Mouse (Mus musculus) leukemia stem cell, adult 10-12 weeks (primary cell): ENCODE results near the gene Prdm1. TPM values are rescaled to one million over a fixed set of nuclear protein-coding genes. Genes with fewer than 3 reads are reported as not detected.

Experiments
- polyA plus RNA-seq: library from polyadenylated mRNA; stranded (reverse); fragments of >175 nt; gene quantifications from 2 replicates; pipeline ENCODE4 v1.2.3, GENCODE M21; 2012; ENCODE audit warnings: low replicate concordance

The Prdm1 gene
- 6.1 and 7.8 TPM in 2 replicates for polyA plus RNA-seq

DNA sequence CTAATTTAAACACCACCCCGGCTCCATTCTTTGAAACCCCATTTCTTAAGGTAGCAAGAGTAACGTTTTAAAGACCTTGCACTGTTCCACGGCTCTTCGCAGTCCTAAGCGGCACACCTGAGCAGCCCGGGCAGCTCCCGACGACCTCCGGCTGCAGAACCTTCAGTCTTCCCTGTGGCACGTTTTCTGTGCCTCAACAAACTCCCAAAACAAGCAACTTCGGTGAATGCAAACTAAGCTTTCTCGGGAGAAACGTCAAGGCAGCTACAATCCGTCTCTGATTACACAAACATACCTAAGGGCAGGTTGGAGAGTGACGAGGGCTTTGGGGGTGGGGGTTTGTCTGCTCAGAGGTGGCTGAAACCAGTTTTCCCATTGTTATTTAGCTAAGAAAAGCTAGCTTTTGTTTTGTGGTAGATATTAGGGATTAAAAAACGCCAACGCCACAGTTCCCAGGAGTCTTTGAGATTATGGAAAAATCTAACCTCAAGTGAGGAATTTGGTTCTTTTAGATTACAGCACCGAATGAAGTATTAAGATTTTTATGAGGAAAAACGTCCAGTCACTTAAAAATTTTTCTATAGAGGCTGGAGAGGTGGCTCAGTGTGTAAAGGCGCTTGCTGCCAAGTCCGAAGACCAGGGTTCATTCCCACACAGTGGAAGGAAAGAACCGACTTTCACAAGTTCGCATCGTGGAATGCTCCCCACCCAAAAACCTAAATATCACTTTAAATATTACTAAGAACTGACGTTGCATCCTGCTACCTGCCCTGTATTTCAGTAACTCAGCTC, at the start of gene Prdm1:
Gene Prdm1, minus strand, starts transcription at position 211 of the 792 bp plus-strand sequence.

